Mouse (Mus musculus): Measurements from ENCODE around the gene Gm20741. TPM values are rescaled to one million over a fixed set of nuclear protein-coding genes. Genes with fewer than 3 reads are reported as not detected.

Gm20741 gene
- not detected for polyA plus RNA-seq (2012; fragmentation: generic; extraction: Trizol)

DNA sequence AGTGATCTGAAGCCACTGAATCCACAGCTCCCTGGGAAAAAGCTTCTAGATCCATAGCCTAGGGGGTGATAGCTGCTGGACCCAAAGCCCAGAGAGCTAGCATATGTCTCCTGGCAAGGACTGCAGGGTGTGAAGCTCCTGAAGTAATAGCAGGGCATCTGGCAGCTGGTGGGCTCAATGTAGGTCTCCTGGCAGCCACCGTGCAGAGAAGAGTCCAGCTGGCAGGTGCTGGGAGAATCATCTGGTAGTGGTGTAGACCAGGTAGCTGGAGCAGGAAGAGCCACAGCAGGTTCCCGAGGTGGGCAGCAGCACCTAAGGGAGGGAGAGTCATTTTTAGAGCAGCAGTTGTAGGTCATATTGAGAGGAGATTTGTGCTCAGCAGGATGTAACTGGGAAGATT lies at the start of gene Gm20741:
Gene Gm20741, minus strand, starts transcription at position 394 of the 400 bp plus-strand sequence.

DNA sequence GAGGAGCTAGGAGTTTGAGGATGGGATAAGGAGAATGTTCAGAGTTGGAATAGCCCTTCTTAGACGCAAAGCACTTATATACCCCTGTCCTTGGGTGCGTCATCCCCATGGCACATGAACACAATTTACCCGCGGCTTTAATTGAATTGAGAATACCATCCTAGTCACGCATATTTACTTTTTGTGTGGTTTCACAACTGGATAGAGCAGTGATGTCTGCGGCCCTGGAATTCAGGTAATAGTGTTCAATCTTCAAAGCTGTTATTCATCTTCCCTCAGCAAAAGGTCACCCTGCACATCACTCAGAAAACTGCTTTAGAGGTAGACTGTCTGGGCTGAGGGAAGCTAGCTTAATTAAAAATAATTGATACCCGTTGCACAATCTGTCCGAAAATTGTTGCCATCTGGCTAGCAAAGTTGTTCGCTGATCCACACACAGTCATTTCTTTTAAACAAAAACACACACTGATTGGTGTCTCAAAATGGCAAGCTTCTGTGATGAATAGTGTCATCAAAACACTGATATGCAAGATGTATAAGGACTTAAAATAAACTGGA lies 14.2 kb upstream of the Gm20741 start, which contains the start of gene Krtap14:
Gene Krtap14, minus strand, starts transcription at position 51 of the 558 bp plus-strand sequence.

DNA sequence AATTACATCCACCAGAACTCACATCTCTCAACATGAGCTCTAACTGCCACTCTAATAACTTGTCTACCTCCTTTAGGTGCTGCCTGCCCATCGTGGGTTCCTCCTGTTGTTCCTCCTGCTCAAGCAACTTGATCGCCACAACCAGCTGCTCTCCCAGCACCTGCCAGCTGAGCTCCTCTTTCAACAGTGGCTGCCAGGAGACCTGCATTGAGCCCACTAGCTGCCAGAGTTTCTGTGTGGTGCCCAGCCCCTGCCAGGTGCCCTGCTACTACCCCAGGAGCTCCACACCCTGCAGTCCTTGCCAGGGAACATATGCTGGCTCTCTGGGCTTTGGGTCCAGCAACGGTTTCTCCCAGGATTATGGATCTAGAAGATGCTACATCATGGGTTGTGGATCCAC lies 8.0 kb upstream of the Gm20741 start, which contains the start of gene Krtap15:
Gene Krtap15, plus strand, starts transcription at position 150 of the 400 bp plus-strand sequence.

DNA sequence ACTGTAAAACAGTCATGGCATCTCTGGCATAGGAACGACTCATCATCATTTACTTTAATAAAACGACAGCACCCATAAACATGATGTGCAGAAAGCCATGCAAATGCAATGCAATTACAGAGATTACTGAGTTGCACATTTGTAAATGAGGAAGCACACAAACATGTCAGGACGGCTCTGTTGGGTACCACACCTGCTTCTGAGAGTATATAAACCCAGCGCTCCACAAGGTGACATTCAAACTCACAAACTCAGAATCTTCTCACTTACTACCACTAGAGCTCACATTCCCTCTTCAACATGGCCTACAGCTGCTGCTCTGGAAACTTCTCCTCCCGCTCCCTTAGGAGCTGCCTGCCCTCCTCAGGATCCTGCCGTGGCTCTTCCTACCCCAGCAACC lies 34.4 kb downstream of the Gm20741 start, which contains the start of gene Gm5965:
Gene Gm5965, plus strand, starts transcription at position 301 of the 400 bp plus-strand sequence.

DNA sequence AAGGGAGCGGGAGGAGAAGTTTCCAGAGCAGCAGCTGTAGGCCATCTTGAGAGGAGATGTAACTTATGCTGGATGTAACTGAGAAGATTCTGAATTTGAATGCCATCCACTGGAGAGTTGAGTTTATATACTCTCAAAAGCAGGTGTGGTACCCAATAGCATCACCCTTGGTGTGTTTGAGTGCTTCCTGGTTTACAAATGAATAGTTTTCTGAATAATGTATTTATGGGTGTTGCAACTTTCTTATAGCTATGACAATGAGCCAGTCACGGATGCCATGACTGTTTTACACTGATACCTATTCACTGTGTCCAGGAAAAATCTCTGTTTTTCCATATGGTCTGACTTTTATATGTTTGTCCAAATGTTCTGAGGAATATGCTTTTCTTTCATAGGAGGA lies 37.9 kb downstream of the Gm20741 start, which contains the start of gene 2310057N15Rik:
Gene 2310057N15Rik, minus strand, starts transcription at position 101 of the 400 bp plus-strand sequence.

Other genes with a start within 250 kb of the Gm20741 start
- not detected for gene Cldn8, start 249.0 kb downstream of the Gm20741 start, polyA plus RNA-seq (2012; fragmentation: generic; extraction: Trizol)
- not detected for gene Krtap24-1, start 199.9 kb downstream of the Gm20741 start, polyA plus RNA-seq (2012; fragmentation: generic; extraction: Trizol)
- not detected for gene 2310079G19Rik, start 184.6 kb downstream of the Gm20741 start, polyA plus RNA-seq (2012; fragmentation: generic; extraction: Trizol)
- gene Krtap26-1, start 164.4 kb downstream of the Gm20741 start, polyA plus RNA-seq (2012; fragmentation: generic; extraction: Trizol) = not detected
- not detected for gene Krtap27-1, start 140.5 kb downstream of the Gm20741 start, polyA plus RNA-seq (2012; fragmentation: generic; extraction: Trizol)
- gene 2310061N02Rik, start 104.3 kb downstream of the Gm20741 start, polyA plus RNA-seq (2012; fragmentation: generic; extraction: Trizol) = not detected
- not detected for gene Krtap13-1, start 83.4 kb downstream of the Gm20741 start, polyA plus RNA-seq (2012; fragmentation: generic; extraction: Trizol)
- not detected for gene Krtap13, start 60.6 kb downstream of the Gm20741 start, polyA plus RNA-seq (2012; fragmentation: generic; extraction: Trizol)
- gene 2310034C09Rik, start 53.4 kb downstream of the Gm20741 start, polyA plus RNA-seq (2012; fragmentation: generic; extraction: Trizol) = not detected
- not detected for gene 2310057N15Rik, start 38.0 kb downstream of the Gm20741 start, polyA plus RNA-seq (2012; fragmentation: generic; extraction: Trizol)
- gene Gm5965, start 34.3 kb downstream of the Gm20741 start, polyA plus RNA-seq (2012; fragmentation: generic; extraction: Trizol) = not detected
- gene Krtap15, start 8.0 kb upstream of the Gm20741 start, polyA plus RNA-seq (2012; fragmentation: generic; extraction: Trizol) = not detected
- not detected for gene Krtap14, start 13.9 kb upstream of the Gm20741 start, polyA plus RNA-seq (2012; fragmentation: generic; extraction: Trizol)
- not detected for gene Krtap19-1, start 57.2 kb upstream of the Gm20741 start, polyA plus RNA-seq (2012; fragmentation: generic; extraction: Trizol)
- not detected for gene Krtap19-2, start 62.0 kb upstream of the Gm20741 start, polyA plus RNA-seq (2012; fragmentation: generic; extraction: Trizol)
- gene Krtap19-3, start 65.8 kb upstream of the Gm20741 start, polyA plus RNA-seq (2012; fragmentation: generic; extraction: Trizol) = not detected
- gene Krtap19-4, start 72.9 kb upstream of the Gm20741 start, polyA plus RNA-seq (2012; fragmentation: generic; extraction: Trizol) = not detected
- not detected for gene Krtap19-5, start 84.2 kb upstream of the Gm20741 start, polyA plus RNA-seq (2012; fragmentation: generic; extraction: Trizol)
- gene Krtap19-9b, start 120.0 kb upstream of the Gm20741 start, polyA plus RNA-seq (2012; fragmentation: generic; extraction: Trizol) = not detected
- not detected for gene Krtap16-3, start 150.7 kb upstream of the Gm20741 start, polyA plus RNA-seq (2012; fragmentation: generic; extraction: Trizol)
- gene Krtap22-2, start 198.5 kb upstream of the Gm20741 start, polyA plus RNA-seq (2012; fragmentation: generic; extraction: Trizol) = not detected
- gene Gm10229, start 203.1 kb upstream of the Gm20741 start, polyA plus RNA-seq (2012; fragmentation: generic; extraction: Trizol) = not detected
- gene Krtap6-1, start 219.5 kb upstream of the Gm20741 start, polyA plus RNA-seq (2012; fragmentation: generic; extraction: Trizol) = not detected
- not detected for gene Gm10228, start 229.3 kb upstream of the Gm20741 start, polyA plus RNA-seq (2012; fragmentation: generic; extraction: Trizol)
- gene Krtap6-5, start 235.7 kb upstream of the Gm20741 start, polyA plus RNA-seq (2012; fragmentation: generic; extraction: Trizol) = not detected

Measured in C3H10T1/2 (cell line).